Mouse (Mus musculus): ENCODE measurements around the gene Cyp2f2.

DNA sequence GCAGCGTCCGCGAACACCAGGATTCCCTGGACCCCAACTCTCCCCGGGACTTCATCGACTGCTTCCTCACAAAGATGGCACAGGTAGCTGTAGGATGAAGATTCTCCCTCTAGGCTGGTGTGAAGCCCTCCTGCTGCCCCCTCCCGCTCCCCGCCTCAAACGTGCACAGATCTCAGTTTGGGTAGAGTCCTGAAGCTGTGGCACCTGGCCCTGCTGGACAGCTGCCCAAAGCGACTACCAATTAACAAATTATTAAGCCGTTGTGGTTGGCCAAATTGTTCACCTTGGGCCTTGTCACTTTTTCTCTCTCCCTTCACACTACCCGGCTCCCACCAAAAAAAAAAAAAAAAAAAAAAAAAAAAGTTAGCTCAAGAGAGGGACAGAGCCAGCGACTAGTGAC, 10.1 kb downstream of the Cyp2f2 start:
- TF ChIP-seq CTCF (conservative IDR thresholded peaks at IDR 0.05; ENCODE audit: low read length) (no peak), NANOG (IDR thresholded peaks at IDR 0.05; ENCODE audit: borderline replicate concordance, low read length) (no peak)

All from E14TG2a.4 (cell line).